Mouse (Mus musculus): ENCODE results near the gene Olfr1423.
"Not testable (repeated sequence)": the region's sequence is repeated elsewhere in the genome, so short reads cannot be mapped to it uniquely, and the experiment has no call there.

Gene Olfr1423

DNA sequence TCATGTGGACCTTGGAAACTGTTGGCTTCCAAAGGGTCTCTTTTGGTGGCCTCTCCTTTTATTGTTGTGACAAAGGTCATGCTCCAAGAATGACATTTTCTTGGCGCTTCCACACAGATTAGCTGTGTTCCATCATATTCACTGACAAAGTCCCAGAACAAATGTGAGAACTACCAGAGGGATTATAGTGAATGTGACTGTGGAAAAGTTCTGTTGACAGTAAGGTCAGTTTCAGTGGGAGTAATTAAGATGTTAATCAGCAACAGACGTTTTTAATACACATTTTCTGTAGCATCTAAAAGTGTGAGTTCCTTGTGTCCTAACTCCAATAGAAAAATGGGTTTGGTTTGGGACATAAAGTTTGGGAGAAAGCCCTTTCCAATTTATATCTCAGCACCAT is at the start of gene Olfr1423:
TSS of gene Olfr1423 (minus strand) at position 101 of the 400 bp plus-strand sequence.
- DNase-seq (ENCODE audit: low read depth, low spot score), result no peak
- Histone ChIP-seq H3K36me3 (ENCODE audit: control insufficient read depth, insufficient read depth, low read length, poor library complexity, severe bottlenecking) (no peaks in the 10 kb centered on the region), H3K27me3 (ENCODE audit: control insufficient read depth, insufficient read depth, low read length, poor library complexity, severe bottlenecking) (no peaks in the 10 kb centered on the region)

- not testable (repeated sequence) for H3K36me3 ChIP-seq (ENCODE audit: control insufficient read depth, insufficient read depth, low read length, poor library complexity, severe bottlenecking); H3K27me3 ChIP-seq (ENCODE audit: control insufficient read depth, insufficient read depth, low read length, poor library complexity, severe bottlenecking); DNase-seq (ENCODE audit: low read depth, low spot score)
These were observed 36.5 kb upstream of the Olfr1423 start, which contains the start of gene Olfr1425 for GRCm38 (mm10) chr19:12077631-12078030. Gene Olfr1425, minus strand, starts transcription at chr19:12077731.

DNA sequence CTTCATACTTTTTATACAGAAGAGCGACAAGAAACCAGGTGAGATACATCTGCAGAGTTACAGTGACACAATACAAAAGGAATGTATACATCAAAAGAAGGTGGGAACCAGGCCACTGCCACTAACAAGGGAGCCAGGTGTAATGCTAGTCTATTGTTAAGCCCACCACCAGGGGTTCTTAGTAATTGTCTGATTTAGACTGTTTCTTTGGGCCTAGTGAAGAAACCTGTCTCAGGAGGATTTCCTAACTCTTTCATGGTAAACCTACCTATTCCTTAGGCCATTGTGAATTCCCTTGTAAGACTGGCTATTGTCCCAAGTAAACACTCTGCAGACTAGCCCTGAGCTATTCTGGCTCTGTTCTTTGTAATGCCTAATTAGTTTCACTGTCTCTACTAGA is 28.4 kb upstream of the Olfr1423 start:
- H3K27me3 ChIP-seq (ENCODE audit: control insufficient read depth, insufficient read depth, low read length, poor library complexity, severe bottlenecking); H3K36me3 ChIP-seq (ENCODE audit: control insufficient read depth, insufficient read depth, low read length, poor library complexity, severe bottlenecking); DNase-seq (ENCODE audit: low read depth, low spot score): not testable (repeated sequence)

DNA sequence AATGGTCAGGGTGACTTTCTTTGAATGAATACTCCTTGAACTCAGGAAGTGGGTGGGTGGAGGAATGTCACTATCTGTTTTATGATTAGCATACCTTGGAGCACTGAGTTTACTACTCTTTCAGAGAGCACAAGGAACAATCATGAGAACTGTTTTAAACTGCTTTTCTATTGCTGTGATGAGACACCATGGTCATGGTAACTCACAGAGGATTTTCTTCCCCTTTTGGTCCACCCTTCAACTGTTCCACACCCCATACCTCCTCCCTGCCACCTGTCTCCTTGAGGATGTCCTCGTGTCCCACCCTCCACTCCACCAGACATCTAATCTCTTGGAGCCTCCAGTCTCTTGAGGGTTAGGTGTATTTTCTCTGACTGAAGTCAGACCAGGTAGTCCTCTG is 26.7 kb upstream of the Olfr1423 start:
- H3K36me3 ChIP-seq (ENCODE audit: control insufficient read depth, insufficient read depth, low read length, poor library complexity, severe bottlenecking); H3K27me3 ChIP-seq (ENCODE audit: control insufficient read depth, insufficient read depth, low read length, poor library complexity, severe bottlenecking); DNase-seq (ENCODE audit: low read depth, low spot score): not testable (repeated sequence)

GRCm38 (mm10) chr19:12062582-12062981 is 21.5 kb upstream of the Olfr1423 start, which contains the start of gene Olfr1424:
Gene Olfr1424, minus strand, starts transcription at chr19:12062682.
- not testable (repeated sequence) for H3K27me3 ChIP-seq (ENCODE audit: control insufficient read depth, insufficient read depth, low read length, poor library complexity, severe bottlenecking); DNase-seq (ENCODE audit: low read depth, low spot score); H3K36me3 ChIP-seq (ENCODE audit: control insufficient read depth, insufficient read depth, low read length, poor library complexity, severe bottlenecking)

DNA sequence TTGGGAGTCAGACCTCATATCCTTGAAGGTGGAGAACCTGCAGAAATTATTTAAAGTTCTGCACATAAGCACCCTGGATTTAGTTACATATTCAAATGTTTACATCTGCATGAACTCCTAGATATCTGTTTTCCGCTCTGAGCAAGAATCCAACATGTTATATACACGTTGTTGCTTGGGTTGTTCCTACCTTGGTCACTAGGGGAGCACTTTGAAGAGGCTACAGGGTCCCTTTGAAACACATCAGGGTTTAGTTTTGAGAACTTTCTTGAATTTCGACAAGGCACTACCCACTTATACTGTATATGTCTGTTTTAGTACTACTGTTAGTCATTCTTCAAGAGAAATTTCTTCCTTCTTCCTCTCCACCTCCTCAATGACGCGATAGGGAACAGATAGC is 2.0 kb upstream of the Olfr1423 start:
- DNase-seq (ENCODE audit: low read depth, low spot score), result no peak
- H3K27me3 ChIP-seq (ENCODE audit: control insufficient read depth, insufficient read depth, low read length, poor library complexity, severe bottlenecking), result no peaks in the 10 kb centered on the region
- no peaks in the 10 kb centered on the region for H3K36me3 ChIP-seq (ENCODE audit: control insufficient read depth, insufficient read depth, low read length, poor library complexity, severe bottlenecking)

DNA sequence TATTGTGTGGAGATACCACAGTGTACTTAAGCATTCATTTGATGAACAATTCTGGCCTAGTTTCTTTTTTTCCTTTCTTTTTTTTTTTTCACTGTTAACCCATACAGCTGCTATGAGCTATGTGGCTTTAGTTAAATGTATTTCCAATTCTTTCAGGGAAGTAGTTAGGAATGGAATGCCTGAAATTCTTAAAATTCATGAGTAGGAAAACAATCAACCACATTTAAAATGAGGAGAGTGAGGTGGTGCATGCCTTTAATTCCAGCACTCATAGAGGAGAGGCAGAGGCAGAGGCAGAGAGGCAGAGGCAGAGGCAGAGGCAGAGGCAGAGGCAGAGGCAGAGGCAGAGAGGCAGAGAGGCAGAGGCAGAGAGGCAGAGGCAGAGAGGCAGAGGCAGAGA is 3.4 kb downstream of the Olfr1423 start:
- Histone ChIP-seq H3K27me3 (ENCODE audit: control insufficient read depth, insufficient read depth, low read length, poor library complexity, severe bottlenecking) (no peaks in the 10 kb centered on the region), H3K36me3 (ENCODE audit: control insufficient read depth, insufficient read depth, low read length, poor library complexity, severe bottlenecking) (no peaks in the 10 kb centered on the region)
- DNase-seq (ENCODE audit: low read depth, low spot score), result no peak

DNA sequence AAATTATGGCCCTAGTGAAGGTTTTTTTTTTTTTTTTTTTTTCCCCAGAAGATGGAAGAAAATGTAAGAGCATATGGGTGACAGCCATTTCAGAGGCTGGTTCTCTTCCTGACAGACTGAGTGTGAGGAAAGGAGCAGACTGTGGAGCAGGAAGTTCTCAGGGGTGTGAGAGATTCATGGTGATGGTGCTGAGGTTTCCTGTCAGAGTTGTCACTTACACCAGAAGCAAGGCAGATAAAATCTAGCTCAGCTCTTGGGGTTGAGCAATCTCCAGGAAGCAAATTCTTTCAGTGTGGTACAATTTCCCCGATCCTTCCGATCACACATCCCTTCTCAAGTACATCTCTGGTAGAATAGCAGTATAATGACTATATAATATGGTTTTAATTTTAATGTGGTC is 14.5 kb downstream of the Olfr1423 start:
- no peak for DNase-seq (ENCODE audit: low read depth, low spot score)
- H3K27me3 ChIP-seq (ENCODE audit: control insufficient read depth, insufficient read depth, low read length, poor library complexity, severe bottlenecking), result no peaks in the 10 kb centered on the region
- no peaks in the 10 kb centered on the region for H3K36me3 ChIP-seq (ENCODE audit: control insufficient read depth, insufficient read depth, low read length, poor library complexity, severe bottlenecking)

DNA sequence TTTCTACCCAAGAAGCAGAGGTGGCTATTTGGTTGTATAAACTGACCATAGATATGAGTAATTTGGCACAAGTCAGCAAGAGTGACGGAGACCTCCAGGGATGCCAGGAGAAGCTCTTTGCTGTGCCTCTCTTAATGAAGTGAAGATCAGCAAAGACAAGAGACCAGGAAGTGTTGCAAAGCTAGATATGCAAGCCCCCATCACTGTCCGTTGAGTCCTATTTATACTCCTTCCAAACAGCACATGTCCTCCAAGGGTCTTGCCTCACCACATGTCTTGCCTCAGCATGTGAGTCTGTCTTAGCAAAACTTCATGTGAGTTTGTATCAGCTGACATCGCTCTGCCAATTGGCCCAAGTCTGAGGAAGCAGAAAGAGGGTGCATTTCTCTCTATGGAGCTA is 15.8 kb downstream of the Olfr1423 start:
- DNase-seq (ENCODE audit: low read depth, low spot score), result no peak
- Histone ChIP-seq H3K27me3 (ENCODE audit: control insufficient read depth, insufficient read depth, low read length, poor library complexity, severe bottlenecking) (no peaks in the 10 kb centered on the region), H3K36me3 (ENCODE audit: control insufficient read depth, insufficient read depth, low read length, poor library complexity, severe bottlenecking) (no peaks in the 10 kb centered on the region)

- Histone ChIP-seq H3K27me3 (ENCODE audit: control insufficient read depth, insufficient read depth, low read length, poor library complexity, severe bottlenecking) (no peaks in the 10 kb centered on the region), H3K36me3 (ENCODE audit: control insufficient read depth, insufficient read depth, low read length, poor library complexity, severe bottlenecking) (no peaks in the 10 kb centered on the region)
- DNase-seq (ENCODE audit: low read depth, low spot score), result no peak
These were observed 17.0 kb downstream of the Olfr1423 start for GRCm38 (mm10) chr19:12024149-12024548.

DNA sequence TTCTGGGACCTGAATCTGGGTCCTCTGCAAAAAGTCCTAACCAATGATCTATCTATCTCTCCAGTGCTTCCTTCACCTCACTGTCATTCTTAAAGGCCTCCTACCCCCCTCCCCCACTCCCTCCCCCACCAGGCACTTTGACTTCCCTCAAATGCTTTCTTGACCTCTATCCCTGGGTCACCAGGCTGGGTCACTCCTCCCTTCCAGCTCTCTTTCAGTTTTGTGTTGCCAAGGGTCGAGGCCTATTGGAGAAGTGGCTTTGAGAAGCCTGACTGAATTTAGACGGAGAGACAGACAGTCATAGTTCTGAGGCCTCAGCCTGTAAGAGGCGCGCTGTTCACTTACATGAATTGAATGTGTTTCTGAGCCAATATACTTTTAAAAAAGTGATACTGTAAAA is 24.9 kb downstream of the Olfr1423 start:
- DNase-seq (ENCODE audit: low read depth, low spot score), result no peak
- no peaks in the 10 kb centered on the region for H3K36me3 ChIP-seq (ENCODE audit: control insufficient read depth, insufficient read depth, low read length, poor library complexity, severe bottlenecking)
- H3K27me3 ChIP-seq (ENCODE audit: control insufficient read depth, insufficient read depth, low read length, poor library complexity, severe bottlenecking), result no peaks in the 10 kb centered on the region

- H3K27me3 ChIP-seq (ENCODE audit: control insufficient read depth, insufficient read depth, low read length, poor library complexity, severe bottlenecking), result no peaks in the 10 kb centered on the region
- peak; percentile 34 for DNase-seq (ENCODE audit: low read depth, low spot score)
- H3K36me3 ChIP-seq (ENCODE audit: control insufficient read depth, insufficient read depth, low read length, poor library complexity, severe bottlenecking), result no peaks in the 10 kb centered on the region
These were observed 25.4 kb downstream of the Olfr1423 start for GRCm38 (mm10) chr19:12015708-12016107.

- peak; percentile 84 for DNase-seq (ENCODE audit: low read depth, low spot score)
- Histone ChIP-seq H3K27me3 (ENCODE audit: control insufficient read depth, insufficient read depth, low read length, poor library complexity, severe bottlenecking) (no peaks in the 10 kb centered on the region), H3K36me3 (ENCODE audit: control insufficient read depth, insufficient read depth, low read length, poor library complexity, severe bottlenecking) (no peaks in the 10 kb centered on the region)
These were observed 27.9 kb downstream of the Olfr1423 start for GRCm38 (mm10) chr19:12013228-12013627.

- Histone ChIP-seq H3K27me3 (ENCODE audit: control insufficient read depth, insufficient read depth, low read length, poor library complexity, severe bottlenecking) (no peaks in the 10 kb centered on the region), H3K36me3 (ENCODE audit: control insufficient read depth, insufficient read depth, low read length, poor library complexity, severe bottlenecking) (no peaks in the 10 kb centered on the region)
- no peak for DNase-seq (ENCODE audit: low read depth, low spot score)
These were observed 28.5 kb downstream of the Olfr1423 start for GRCm38 (mm10) chr19:12012615-12013014.

GRCm38 (mm10) chr19:12011560-12012556 is 29.3 kb downstream of the Olfr1423 start:
- peak; percentile 95 for DNase-seq (ENCODE audit: low read depth, low spot score)
- Histone ChIP-seq H3K27me3 (ENCODE audit: control insufficient read depth, insufficient read depth, low read length, poor library complexity, severe bottlenecking) (no peaks in the 10 kb centered on the region), H3K36me3 (ENCODE audit: control insufficient read depth, insufficient read depth, low read length, poor library complexity, severe bottlenecking) (no peaks in the 10 kb centered on the region)

All from splenic B cell, adult 2 months (primary cell).